Mouse (Mus musculus) testis, postnatal 10 days (tissue): ENCODE measurements around the gene Zfp207.
"Not testable (repeated sequence)": the region's sequence is repeated elsewhere in the genome, so short reads cannot be mapped to it uniquely, and the experiment has no call there.

Source experiments
- DNase-seq: peaks from one replicate; pipeline ENCODE4 v3.0.0; 2021; ENCODE audit warnings: low spot score

The Zfp207 gene

GRCm38 (mm10) chr11:80410377-80410776 is 27.3 kb downstream of the Zfp207 start:
- no peak for DNase-seq

- DNase-seq = no peak
These were observed 34.0 kb downstream of the Zfp207 start for GRCm38 (mm10) chr11:80417085-80417484.

GRCm38 (mm10) chr11:80419743-80420142 is 36.7 kb downstream of the Zfp207 start:
- no peak for DNase-seq

GRCm38 (mm10) chr11:80420202-80420984 is 37.3 kb downstream of the Zfp207 start:
- no peak for DNase-seq

- no peak for DNase-seq
These were observed 38.5 kb downstream of the Zfp207 start for GRCm38 (mm10) chr11:80421421-80422047.

GRCm38 (mm10) chr11:80424691-80425090 is 41.6 kb downstream of the Zfp207 start:
- no peak for DNase-seq

GRCm38 (mm10) chr11:80425247-80425778 is 42.2 kb downstream of the Zfp207 start:
- no peak for DNase-seq

- DNase-seq = not testable (repeated sequence)
These were observed 43.1 kb downstream of the Zfp207 start for GRCm38 (mm10) chr11:80426029-80426813.

- DNase-seq = peak; percentile 95
These were observed 45.4 kb downstream of the Zfp207 start, which contains the start of gene Psmd11 for GRCm38 (mm10) chr11:80428381-80429008. Gene Psmd11, plus strand, starts transcription at chr11:80428615.

- peak; percentile 66 for DNase-seq
These were observed 46.0 kb downstream of the Zfp207 start for GRCm38 (mm10) chr11:80429009-80429475.

- DNase-seq = no peak
These were observed 46.6 kb downstream of the Zfp207 start for GRCm38 (mm10) chr11:80429500-80430166.

- DNase-seq = no peak
These were observed 47.4 kb downstream of the Zfp207 start for GRCm38 (mm10) chr11:80430366-80430910.

- no peak for DNase-seq
These were observed 63.8 kb downstream of the Zfp207 start for GRCm38 (mm10) chr11:80446916-80447315.

- DNase-seq = no peak
These were observed 66.8 kb downstream of the Zfp207 start for GRCm38 (mm10) chr11:80449859-80450258.

GRCm38 (mm10) chr11:80452242-80452641 is 69.2 kb downstream of the Zfp207 start:
- no peak for DNase-seq

- DNase-seq = no peak
These were observed 70.1 kb downstream of the Zfp207 start for GRCm38 (mm10) chr11:80453198-80453597.
